Mouse (Mus musculus): ENCODE results near the gene Tmed6.

Gene Tmed6

GRCm38 (mm10) chr8:107065511-107066496 lies at the start of gene Tmed6:
TSS of gene Tmed6 (minus strand) at chr8:107065644.
- peak; percentile 90 for DNase-seq (ENCODE audit: low read depth, low spot score)

DNA sequence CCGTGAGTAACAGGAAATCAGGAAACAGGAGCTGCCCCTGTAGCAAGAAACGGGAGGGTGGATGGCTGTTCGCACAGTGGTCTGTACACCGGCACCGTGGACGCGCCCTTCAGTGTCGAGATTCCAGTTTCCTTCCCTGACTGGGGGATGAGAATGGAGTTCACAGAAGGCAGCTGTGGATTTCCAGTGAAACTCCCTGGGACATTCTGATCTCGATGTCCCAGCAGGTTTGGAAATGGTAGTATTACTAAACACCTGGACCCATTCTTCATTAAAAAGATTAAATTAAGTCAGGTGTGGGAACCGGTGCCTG lies 49.5 kb upstream of the Tmed6 start:
- peak; percentile 26 for DNase-seq (ENCODE audit: low read depth, low spot score)

GRCm38 (mm10) chr8:107114150-107115007 lies 48.9 kb upstream of the Tmed6 start:
- no peak for DNase-seq (ENCODE audit: low read depth, low spot score)

GRCm38 (mm10) chr8:107113209-107113608 lies 47.8 kb upstream of the Tmed6 start:
- peak; percentile 75 for DNase-seq (ENCODE audit: low read depth, low spot score)

GRCm38 (mm10) chr8:107111340-107112105 lies 46.1 kb upstream of the Tmed6 start:
- no peak for DNase-seq (ENCODE audit: low read depth, low spot score)

DNA sequence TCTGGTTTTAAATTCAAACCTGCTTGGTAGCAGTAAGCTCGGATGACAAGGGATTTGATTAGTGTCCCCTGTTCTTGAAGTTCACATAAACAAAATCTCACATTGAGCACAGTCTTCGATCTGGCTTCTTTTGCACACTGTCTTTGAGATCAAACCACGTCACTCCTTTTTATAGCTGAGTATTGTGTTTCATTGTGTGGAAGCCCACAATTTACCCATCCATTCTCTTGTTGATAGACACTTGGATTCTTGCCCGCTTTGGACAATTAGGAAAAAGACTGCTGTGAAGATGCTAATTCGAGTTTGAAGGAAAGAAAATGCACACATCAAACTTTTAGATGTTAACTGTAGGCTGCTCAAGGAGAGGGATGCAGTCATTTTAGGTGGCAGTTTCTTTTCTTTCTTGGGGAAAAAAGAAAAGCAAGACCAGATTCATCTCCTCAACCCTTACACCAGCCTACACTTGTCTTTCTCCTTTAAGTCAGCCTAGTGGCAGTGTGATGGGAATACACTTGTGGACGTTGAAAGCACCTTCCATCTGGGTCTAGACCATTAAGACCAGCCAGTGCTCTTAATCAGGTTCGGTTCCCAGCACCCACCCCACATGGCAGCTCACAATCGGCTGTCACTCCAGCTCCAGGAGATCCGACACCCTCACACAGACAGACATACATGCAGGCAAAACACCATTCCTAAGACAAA lies 45.3 kb upstream of the Tmed6 start:
- DNase-seq (ENCODE audit: low read depth, low spot score): peak; percentile 75

DNA sequence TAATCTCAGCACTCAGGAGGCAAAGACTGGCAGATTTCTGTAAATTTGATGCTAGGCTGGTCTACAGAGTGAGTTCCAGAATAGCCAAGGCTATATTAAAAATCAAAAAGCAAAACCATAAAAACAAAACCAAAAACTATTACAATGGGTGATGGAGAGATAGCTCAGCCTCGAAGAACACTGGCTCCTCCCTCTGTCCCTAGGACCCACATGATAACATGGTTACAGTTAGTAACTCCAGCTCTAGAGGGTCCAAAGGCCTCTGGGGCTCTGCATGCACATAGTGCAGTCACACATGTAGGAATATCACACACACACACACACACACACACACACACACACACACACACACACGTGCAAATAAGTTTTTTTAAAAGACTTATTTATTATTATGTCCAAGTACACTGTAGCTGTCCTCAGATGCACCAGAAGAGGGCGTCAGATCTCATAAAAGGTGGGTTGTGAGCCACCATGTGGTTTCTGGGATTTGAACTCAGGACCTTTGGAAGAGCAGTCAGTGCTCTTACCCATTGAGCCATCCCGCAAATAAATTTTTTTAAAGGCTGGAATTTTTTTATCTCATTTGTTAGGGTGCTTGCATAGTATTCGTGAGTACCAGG lies 44.5 kb upstream of the Tmed6 start:
- peak; percentile 63 for DNase-seq (ENCODE audit: low read depth, low spot score)

GRCm38 (mm10) chr8:107108978-107109720 lies 43.7 kb upstream of the Tmed6 start:
- DNase-seq (ENCODE audit: low read depth, low spot score): peak; percentile 90

DNA sequence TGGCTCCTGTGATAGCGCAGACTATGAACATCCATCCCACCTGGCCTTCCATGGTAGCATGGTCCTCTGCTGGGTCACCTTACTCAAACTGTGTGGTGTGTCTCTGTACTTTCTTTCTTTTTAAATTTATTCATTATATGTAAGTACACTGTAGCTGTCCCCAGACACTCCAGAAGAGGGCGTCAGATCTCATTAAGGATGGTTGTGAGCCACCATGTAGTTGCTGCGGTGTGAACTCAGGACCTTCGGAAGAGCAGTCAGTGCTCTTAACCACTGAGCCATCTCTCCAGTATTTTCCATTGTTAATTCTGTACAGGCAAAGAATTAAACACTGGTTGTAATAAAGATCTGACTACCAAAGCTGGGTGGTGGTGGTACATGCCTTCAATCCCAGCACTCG lies 42.6 kb upstream of the Tmed6 start:
- DNase-seq (ENCODE audit: low read depth, low spot score): peak; percentile 66

GRCm38 (mm10) chr8:107104547-107104946 lies 39.1 kb upstream of the Tmed6 start:
- DNase-seq (ENCODE audit: low read depth, low spot score): peak; percentile 86

GRCm38 (mm10) chr8:107100635-107101034 lies 35.2 kb upstream of the Tmed6 start:
- DNase-seq (ENCODE audit: low read depth, low spot score): no peak

DNA sequence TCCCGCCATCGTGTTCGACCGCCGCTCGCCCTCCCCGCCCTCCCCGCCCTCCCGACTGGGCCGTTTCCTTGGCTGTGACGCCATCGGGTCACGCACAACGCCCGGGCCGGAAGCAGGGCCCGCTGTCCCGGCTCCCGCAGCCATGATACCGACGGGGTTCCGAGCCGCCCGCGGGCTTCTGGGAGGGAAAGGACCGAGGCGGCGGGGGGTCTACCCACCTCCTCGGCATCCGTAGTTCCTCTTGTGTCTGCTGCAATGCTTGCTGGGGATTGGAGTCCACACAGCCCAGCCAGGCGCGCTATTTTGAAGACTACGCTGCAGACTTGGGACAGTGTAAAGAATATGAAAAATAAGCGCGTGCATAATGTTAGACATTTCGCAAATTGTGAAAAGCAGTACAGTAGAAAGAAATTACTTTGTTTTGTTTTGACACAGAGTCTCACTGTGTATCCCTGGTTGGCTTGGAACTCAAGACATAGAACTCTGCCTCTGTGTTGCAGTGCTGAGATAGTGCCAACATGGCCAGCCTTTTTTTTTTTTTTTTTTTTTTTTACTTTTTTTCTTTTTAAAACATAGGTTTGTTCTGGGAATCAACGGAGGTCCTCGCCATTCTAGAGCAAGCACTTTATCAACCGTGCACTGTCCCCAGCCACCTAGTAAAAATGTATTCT lies 31.1 kb upstream of the Tmed6 start, which contains the start of gene Terf2:
TSS of gene Terf2 (minus strand) at position 182 of the 671 bp plus-strand sequence.
- peak; percentile 95 for DNase-seq (ENCODE audit: low read depth, low spot score)

DNA sequence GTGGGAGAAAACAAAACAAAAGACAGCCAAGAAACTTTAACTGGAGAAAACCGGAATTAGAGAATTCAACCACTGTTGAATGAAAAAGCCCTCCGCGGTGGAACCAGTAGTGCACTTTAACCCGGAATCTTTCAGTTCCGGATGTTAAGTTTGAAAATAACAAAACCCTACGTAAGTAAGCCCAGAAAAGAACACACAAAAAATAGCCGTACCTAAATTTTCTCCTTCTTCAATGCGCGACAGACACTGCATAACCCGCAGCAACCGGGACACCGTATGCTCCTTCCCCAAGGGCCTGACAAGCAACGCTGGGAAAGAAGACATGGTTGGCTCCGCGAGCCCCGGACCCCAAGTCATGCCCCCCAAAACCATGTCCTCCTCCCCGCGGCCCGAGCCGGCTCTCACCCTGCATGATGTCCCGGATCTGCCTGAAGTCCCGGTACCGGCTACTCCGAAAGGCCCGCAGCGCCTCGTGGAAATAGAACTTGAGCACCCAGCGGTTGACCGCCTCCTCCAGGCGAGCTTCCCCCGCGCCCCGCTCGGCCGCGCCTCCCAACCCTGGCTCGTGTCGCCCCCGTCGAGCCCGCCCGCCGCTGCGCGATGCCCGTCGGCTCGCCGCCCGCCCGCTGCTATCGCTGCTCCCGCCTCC lies 30.4 kb upstream of the Tmed6 start:
- DNase-seq (ENCODE audit: low read depth, low spot score): peak; percentile 69

DNA sequence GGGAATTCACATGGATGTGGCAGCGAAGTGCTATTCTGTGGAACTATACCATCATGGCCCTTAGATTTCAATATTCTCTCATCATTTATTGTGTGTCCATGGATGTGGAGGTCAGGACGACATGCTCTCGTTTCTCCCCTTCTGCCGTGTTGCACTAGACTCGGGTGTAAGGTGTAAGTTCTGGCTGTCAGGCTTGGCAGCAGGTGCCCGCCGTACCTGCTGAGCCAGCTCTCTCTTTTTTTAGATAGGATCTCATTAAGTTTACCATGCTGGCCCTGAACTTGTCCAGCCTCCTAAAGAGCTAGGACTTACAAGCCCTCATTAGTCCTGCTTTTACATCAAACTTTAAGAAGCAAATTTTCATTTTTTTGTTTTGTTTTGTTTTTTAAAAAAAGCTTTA lies 25.1 kb upstream of the Tmed6 start:
- DNase-seq (ENCODE audit: low read depth, low spot score): no peak

DNA sequence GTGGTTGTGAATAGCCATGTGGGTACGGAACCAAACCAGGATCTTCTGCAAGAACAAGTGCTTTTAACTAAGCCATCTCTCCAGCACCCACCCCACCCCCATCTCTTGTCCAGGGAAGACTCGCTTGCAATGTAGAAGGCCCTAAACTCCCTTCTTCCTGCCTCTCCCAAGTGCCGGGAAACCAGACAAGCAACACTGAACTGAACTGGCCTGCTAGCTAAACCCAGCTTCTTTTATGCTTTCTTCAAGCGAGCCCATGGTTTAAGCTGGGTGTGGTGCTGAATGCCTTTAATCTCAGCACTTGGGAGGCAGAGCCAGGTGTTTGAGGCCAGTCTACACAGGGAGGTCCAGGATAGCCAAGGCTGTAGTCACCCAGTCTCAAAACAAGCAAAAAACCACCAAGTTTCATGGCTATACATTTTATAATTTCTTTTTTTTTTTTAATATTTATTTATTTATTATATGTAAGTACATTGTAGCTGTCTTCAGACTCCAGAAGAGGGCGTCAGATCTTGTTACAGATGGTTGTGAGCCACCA lies 23.2 kb upstream of the Tmed6 start:
- peak; percentile 81 for DNase-seq (ENCODE audit: low read depth, low spot score)

- DNase-seq (ENCODE audit: low read depth, low spot score): no peak
Observed at GRCm38 (mm10) chr8:107086018-107086417, 20.6 kb upstream of the Tmed6 start.

DNA sequence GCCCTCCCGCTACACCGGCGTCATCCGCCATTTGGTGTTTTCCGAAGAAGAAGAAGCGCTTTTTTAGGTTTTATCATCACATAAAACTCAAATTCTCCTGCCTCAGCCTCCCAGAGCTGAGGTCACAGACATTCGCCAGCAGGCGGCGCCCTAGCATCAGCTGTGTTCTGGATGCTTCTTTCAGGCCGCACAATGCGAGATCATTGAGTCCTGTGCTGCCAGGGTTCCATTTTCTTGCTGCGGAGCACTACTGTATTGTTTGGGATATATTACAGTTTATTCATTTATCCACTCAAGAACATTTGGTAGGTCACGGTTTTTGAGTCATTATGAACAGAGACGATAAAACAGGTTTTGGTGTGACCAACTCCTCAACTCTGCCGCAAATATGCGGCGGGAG lies 19.9 kb upstream of the Tmed6 start:
- DNase-seq (ENCODE audit: low read depth, low spot score): peak; percentile 85

- DNase-seq (ENCODE audit: low read depth, low spot score): no peak
Observed at GRCm38 (mm10) chr8:107076239-107076888, 10.9 kb upstream of the Tmed6 start.

All from R1 (cell line).